Mouse (Mus musculus): ENCODE data around the gene Cdc42ep3. TPM values are rescaled to one million over a fixed set of nuclear protein-coding genes. Genes with fewer than 3 reads are reported as not detected.

The Cdc42ep3 gene
- polyA plus RNA-seq, 1 experiment, result 29.6 TPM

DNA sequence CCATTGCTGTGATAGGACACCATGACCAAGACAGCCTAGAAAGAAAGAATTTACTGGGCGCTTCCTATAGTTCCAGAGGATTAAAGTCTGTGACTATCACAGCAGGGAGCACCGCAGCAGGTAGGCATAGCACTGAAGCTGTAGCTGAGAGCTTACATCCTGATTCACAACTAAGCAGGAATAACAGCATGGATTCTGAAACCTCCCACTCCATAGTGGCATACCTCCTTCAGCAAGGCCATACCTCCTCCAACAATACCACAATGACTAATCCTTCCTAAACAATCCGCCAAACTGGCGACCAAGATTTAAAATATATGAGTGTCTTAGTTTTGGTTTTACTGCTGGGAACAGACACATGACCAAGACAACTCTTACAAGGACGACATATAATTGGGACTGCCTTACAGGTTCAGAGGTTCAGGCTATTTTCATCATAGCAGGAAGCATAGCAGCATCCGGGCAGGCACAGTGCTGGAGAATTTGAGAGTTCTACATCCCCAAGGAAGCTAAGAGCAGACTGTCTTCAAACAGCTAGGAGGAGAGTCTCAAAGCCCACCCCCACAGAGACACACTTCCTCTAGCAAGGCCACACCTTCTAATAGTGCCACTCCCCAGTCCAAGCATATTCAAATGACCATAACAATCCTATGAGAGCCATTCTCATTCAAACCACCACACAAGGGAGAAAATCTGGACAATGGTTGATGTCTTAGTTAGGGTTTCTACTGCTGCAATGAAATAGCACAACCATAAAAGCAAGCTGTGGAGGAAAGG lies 21.7 kb upstream of the Cdc42ep3 start:
- 75% methylated on average over 6 of the region's 6 CpGs for WGBS
- no peaks in the 10 kb centered on the region; the same call in 1 of the 2 replicates for H3K4me1 ChIP-seq (ENCODE audit: control insufficient read depth, insufficient read depth, low read length)
- TF ChIP-seq POLR2A (IDR thresholded peaks at IDR 0.05; ENCODE audit: borderline replicate concordance, control insufficient read depth, low read depth, low read length) (no peak), CTCF (IDR thresholded peaks at IDR 0.05; ENCODE audit: control insufficient read depth, insufficient read depth, low read length) (no peak)

DNA sequence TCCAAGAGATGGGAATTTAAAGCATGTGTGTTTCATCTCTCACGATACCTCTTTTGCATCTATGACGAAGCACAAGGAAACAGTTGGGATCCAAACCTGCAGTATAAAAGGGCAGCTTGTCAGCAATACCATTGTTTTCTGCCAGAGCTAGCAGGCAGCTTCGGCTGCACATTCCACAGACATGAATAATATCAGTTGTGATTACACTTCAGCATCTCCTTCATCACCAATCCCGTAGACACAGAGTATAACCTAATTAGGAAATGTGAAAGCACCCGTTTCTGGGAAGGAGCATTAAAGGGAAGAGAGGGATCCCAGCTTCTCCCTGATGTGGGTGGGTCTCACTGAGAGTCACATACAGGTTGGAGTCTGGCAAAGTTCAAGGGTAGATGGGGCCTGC lies 18.1 kb upstream of the Cdc42ep3 start:
- H3K4me1 ChIP-seq (ENCODE audit: control insufficient read depth, insufficient read depth, low read length), result no peaks in the 10 kb centered on the region
- no peak for TF ChIP-seq CTCF (IDR thresholded peaks at IDR 0.05; ENCODE audit: control insufficient read depth, insufficient read depth, low read length)
- TF ChIP-seq POLR2A (IDR thresholded peaks at IDR 0.05; ENCODE audit: borderline replicate concordance, control insufficient read depth, low read depth, low read length), result no peak
- WGBS, result 86% methylated on average over 5 of the region's 5 CpGs
- H3K27ac ChIP-seq (ENCODE audit: control insufficient read depth, insufficient read depth, low read depth, low read length, poor library complexity), result no peak overlapping the region
- no peak overlapping the region for H3K4me3 ChIP-seq (replicated peaks; ENCODE audit: control insufficient read depth, low read depth, low read length)

More for the DNA sequence above, 21.7 kb upstream of the Cdc42ep3 start:
- no peak overlapping the region for H3K4me3 ChIP-seq (replicated peaks; ENCODE audit: control insufficient read depth, low read depth, low read length)
- no peak overlapping the region for H3K27ac ChIP-seq (ENCODE audit: control insufficient read depth, insufficient read depth, low read depth, low read length, poor library complexity)

DNA sequence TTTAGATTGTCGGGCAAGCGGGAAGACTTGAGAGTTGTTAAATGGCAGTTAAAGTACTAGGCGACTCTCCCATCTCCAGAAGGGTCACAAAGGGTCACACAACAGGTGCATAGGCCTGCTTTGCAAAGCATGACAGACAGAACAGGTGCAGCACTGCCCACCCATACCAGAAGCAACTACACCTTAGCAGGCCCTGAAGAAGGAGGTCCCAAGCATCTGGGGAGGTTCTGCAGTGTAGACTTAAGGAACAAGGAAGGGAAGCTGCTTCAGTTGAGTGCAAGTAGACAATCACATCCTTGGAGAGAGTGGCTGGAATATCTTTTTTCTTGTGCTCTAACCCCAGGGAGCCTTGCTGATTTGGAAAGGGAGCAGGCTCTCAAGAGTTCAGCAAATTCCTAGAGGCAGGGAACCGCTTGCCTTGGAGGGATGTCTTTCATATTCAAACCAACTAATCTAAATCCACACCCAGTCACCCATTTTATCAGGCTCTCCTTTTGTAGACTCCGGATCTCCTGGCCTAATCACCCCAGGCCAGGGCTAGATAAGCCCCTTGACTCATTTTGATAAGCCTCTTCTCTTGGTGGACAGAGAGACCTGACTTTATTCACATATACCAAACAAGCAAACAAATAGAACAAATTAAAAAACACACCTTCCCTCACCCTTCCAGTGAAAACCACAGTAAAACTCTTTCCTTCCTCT lies 10.0 kb upstream of the Cdc42ep3 start:
- peak overlapping the region; percentile 67 for H3K27ac ChIP-seq (ENCODE audit: control insufficient read depth, insufficient read depth, low read depth, low read length, poor library complexity)
- WGBS, result 73% methylated on average over 5 of the region's 5 CpGs
- peaks cover 3% of the 10 kb centered on the region for H3K4me1 ChIP-seq (ENCODE audit: control insufficient read depth, insufficient read depth, low read length)
- H3K4me3 ChIP-seq (replicated peaks; ENCODE audit: control insufficient read depth, low read depth, low read length), result peak overlapping the region; percentile 32
- TF ChIP-seq POLR2A (IDR thresholded peaks at IDR 0.05; ENCODE audit: borderline replicate concordance, control insufficient read depth, low read depth, low read length), result no peak
- TF ChIP-seq CTCF (IDR thresholded peaks at IDR 0.05; ENCODE audit: control insufficient read depth, insufficient read depth, low read length), result no peak

DNA sequence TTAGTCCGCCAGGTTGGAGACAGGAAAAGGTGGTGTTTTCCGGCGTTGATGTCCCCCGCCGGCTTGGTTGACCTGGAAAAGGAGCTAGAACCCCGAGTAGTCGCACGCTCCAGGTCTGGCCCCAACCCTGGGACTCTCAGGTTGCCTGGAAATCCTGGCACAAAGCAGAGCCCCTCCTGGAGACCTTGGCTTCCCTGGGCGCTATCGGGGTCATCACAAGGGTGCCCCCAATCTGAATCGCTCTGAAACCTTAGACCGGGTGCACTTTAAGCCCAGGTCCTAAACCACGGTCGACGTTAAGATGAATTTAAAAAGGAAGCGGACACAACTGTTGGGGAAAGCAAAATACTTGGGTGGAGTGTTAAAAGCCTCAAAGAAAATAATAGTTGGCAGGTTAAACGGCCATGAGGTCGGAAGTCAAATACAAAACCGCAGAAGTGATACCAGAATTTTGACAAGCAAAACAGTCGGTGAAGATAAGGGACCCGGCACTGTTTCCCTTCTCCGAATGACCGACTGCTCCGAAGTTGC lies 1.2 kb upstream of the Cdc42ep3 start:
- 2% methylated on average over 24 of the region's 24 CpGs for WGBS

DNA sequence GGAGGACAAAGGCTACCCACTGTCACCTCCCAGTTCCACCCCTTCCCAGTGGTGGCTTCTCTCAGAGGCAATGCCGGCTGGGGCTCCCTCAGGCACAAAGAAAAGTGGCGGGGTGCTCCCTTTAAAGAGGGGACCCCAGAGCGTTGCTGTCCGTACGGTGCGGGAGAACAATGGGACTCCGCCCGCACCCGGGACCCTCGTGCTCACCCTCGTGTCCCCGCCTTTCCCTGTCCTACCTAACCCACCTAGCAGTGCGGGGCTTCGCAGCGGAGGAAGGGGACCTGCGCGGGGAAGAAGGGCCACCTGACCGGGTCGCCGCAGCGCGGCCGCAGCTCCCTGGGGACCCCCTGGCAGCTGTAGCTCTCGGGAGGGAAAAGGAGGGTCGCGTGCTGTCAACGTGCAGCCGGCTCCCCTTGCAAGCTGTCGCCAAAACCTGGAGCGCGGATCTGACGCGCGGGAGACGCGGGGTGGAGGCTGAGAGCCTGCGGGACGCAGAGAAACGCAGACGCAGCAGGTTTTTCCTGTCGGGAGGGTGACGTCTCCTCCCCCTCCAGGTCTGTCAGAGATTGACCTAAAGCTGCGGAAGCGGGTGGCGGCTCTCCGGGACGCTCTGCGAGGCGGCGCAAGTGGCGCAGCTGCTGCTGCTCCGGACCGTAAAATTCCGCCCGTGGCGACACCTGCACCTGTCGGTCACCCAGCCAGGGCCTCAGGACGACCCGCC lies 540 bp upstream of the Cdc42ep3 start:
- Histone ChIP-seq H3K4me1 (ENCODE audit: control insufficient read depth, insufficient read depth, low read length) (no peaks in the 10 kb centered on the region; the same call in 1 of the 2 replicates), H3K4me3 (replicated peaks; ENCODE audit: control insufficient read depth, low read depth, low read length) (peak overlapping the region; percentile 91), H3K27ac (ENCODE audit: control insufficient read depth, insufficient read depth, low read depth, low read length, poor library complexity) (peak overlapping the region; percentile 86)
- WGBS, result under 1% methylated on average over 59 of the region's 59 CpGs
- TF ChIP-seq CTCF (IDR thresholded peaks at IDR 0.05; ENCODE audit: control insufficient read depth, insufficient read depth, low read length), result no peak
- TF ChIP-seq POLR2A (IDR thresholded peaks at IDR 0.05; ENCODE audit: borderline replicate concordance, control insufficient read depth, low read depth, low read length), result peak; percentile 68; the same call in 1 of the 2 replicates

More for the DNA sequence above, 1.2 kb upstream of the Cdc42ep3 start:
- peak overlapping the region; percentile 86 for H3K27ac ChIP-seq (ENCODE audit: control insufficient read depth, insufficient read depth, low read depth, low read length, poor library complexity)
- TF ChIP-seq POLR2A (IDR thresholded peaks at IDR 0.05; ENCODE audit: borderline replicate concordance, control insufficient read depth, low read depth, low read length) (no peak), CTCF (IDR thresholded peaks at IDR 0.05; ENCODE audit: control insufficient read depth, insufficient read depth, low read length) (no peak)
- no peaks in the 10 kb centered on the region; the same call in 1 of the 2 replicates for H3K4me1 ChIP-seq (ENCODE audit: control insufficient read depth, insufficient read depth, low read length)
- H3K4me3 ChIP-seq (replicated peaks; ENCODE audit: control insufficient read depth, low read depth, low read length), result peak overlapping the region; percentile 91

DNA sequence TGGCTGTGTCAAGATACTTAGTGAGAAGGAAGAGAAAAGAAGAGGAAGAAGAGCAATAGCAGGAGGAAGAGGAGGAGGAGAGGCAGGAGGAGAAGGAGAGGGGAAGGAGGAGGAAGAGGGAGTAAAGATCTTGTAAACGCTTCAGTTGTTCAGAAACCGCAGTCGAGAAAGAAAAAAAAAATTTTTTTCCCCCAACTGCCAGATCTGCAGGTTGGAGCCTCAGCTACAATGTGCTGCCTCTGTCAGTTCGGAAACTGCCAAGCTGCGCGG lies 782 bp downstream of the Cdc42ep3 start:
- Histone ChIP-seq H3K27ac (ENCODE audit: control insufficient read depth, insufficient read depth, low read depth, low read length, poor library complexity) (peak overlapping the region; percentile 96), H3K4me3 (replicated peaks; ENCODE audit: control insufficient read depth, low read depth, low read length) (peak overlapping the region; percentile 89), H3K4me1 (ENCODE audit: control insufficient read depth, insufficient read depth, low read length) (peaks cover 6% of the 10 kb centered on the region; the same call in 1 of the 2 replicates)
- under 1% methylated on average over 6 of the region's 6 CpGs for WGBS
- TF ChIP-seq CTCF (IDR thresholded peaks at IDR 0.05; ENCODE audit: control insufficient read depth, insufficient read depth, low read length) (no peak), POLR2A (IDR thresholded peaks at IDR 0.05; ENCODE audit: borderline replicate concordance, control insufficient read depth, low read depth, low read length) (no peak)

DNA sequence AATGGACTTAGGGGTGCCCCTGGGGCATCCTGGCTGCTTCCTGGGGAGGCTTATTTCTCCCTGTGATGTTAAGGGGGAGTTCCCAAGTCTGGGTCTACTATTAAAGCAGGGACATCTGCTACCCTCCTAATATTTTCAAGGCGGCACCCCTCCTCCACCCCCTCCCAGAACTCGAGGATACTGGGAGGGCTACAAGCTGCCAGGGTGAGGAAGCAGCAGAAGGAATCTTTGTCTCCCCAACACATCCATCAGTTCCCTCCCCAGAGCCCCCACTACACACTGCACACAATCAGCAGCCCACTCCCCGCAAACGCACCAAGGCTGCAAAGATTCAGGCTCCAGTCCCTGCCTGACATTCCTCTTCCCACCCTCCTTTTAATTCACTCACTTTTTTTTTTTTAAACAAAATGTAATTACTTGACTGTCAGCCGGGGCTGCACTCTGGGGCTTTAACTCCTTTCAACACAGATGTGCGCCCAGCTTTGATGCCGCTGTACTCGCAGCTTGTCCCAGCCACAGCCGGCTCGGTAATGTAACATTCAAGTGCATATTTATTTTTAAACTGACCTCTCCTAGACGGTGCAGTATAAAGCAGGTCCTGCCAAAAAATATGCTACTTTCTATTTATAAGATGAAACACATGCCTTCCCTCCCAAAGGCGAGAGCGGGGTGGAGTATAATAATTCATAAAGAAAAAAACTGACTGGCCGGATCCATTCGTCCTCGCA lies 1.3 kb downstream of the Cdc42ep3 start:
- Histone ChIP-seq H3K27ac (ENCODE audit: control insufficient read depth, insufficient read depth, low read depth, low read length, poor library complexity) (no peak overlapping the region; the same call in 1 of the 2 replicates), H3K4me1 (ENCODE audit: control insufficient read depth, insufficient read depth, low read length) (peaks cover 7% of the 10 kb centered on the region), H3K4me3 (replicated peaks; ENCODE audit: control insufficient read depth, low read depth, low read length) (peak overlapping the region; percentile 89)
- TF ChIP-seq POLR2A (IDR thresholded peaks at IDR 0.05; ENCODE audit: borderline replicate concordance, control insufficient read depth, low read depth, low read length), result no peak
- no peak for TF ChIP-seq CTCF (IDR thresholded peaks at IDR 0.05; ENCODE audit: control insufficient read depth, insufficient read depth, low read length)
- 5% methylated on average over 16 of the region's 16 CpGs for WGBS
